Mouse (Mus musculus) ES-CJ7 (cell line): ENCODE data around the gene Tlr6.
A peak's percentile ranks its signal among the peaks of the same experiment; 100 is the strongest.

Experiments
- DNase-seq: peaks from one replicate; pipeline ENCODE4 v3.0.0; 2011; ENCODE audit warnings: low read depth, low spot score

Gene Tlr6

GRCm38 (mm10) chr5:64959843-64960230 is at the start of gene Tlr6:
Tlr6 (minus strand) TSS chr5:64960097.
- peak; percentile 21 for DNase-seq

- DNase-seq, result no peak
Measured at GRCm38 (mm10) chr5:65006011-65006491, 46.2 kb upstream of the Tlr6 start.

- DNase-seq, result no peak
Measured at GRCm38 (mm10) chr5:65005251-65005650, 45.4 kb upstream of the Tlr6 start.

GRCm38 (mm10) chr5:65003946-65004535 is 44.1 kb upstream of the Tlr6 start:
- DNase-seq, result no peak

- peak; percentile 35 for DNase-seq
Measured at GRCm38 (mm10) chr5:65002940-65003824, 43.3 kb upstream of the Tlr6 start.

GRCm38 (mm10) chr5:64995408-64995807 is 35.5 kb upstream of the Tlr6 start:
- no peak for DNase-seq

GRCm38 (mm10) chr5:64992540-64992939 is 32.6 kb upstream of the Tlr6 start:
- DNase-seq, result peak; percentile 24

GRCm38 (mm10) chr5:64989940-64990339 is 30.0 kb upstream of the Tlr6 start:
- no peak for DNase-seq

GRCm38 (mm10) chr5:64985971-64986370 is 26.1 kb upstream of the Tlr6 start:
- DNase-seq, result no peak

GRCm38 (mm10) chr5:64977128-64977527 is 17.2 kb upstream of the Tlr6 start:
- DNase-seq, result no peak

GRCm38 (mm10) chr5:64975121-64975520 is 15.2 kb upstream of the Tlr6 start:
- no peak for DNase-seq

- DNase-seq, result peak; percentile 12
Measured at GRCm38 (mm10) chr5:64969861-64970771, 10.2 kb upstream of the Tlr6 start, which contains the start of gene Fam114a1. Fam114a1 (plus strand) TSS chr5:64970071.

- peak; percentile 58 for DNase-seq
Measured at GRCm38 (mm10) chr5:64968961-64969860, 9.3 kb upstream of the Tlr6 start.

- no peak for DNase-seq
Measured at GRCm38 (mm10) chr5:64963735-64964134, 3.8 kb upstream of the Tlr6 start.

- DNase-seq, result no peak
Measured at GRCm38 (mm10) chr5:64963271-64963670, 3.4 kb upstream of the Tlr6 start.

GRCm38 (mm10) chr5:64960857-64961391 is 1.0 kb upstream of the Tlr6 start:
- no peak for DNase-seq

GRCm38 (mm10) chr5:64958991-64959842 is 680 bp downstream of the Tlr6 start:
- DNase-seq, result no peak

GRCm38 (mm10) chr5:64954931-64955330 is 5.0 kb downstream of the Tlr6 start:
- DNase-seq, result no peak

- no peak for DNase-seq
Measured at GRCm38 (mm10) chr5:64951486-64951885, 8.4 kb downstream of the Tlr6 start.
